Mouse (Mus musculus) bone marrow macrophage, adult 2 months (primary cell): Measurements from ENCODE around the gene 9630041A04Rik.

Experiments
- CTCF ChIP-seq: IDR thresholded peaks from 2 replicates; pipeline ENCODE4 v1.5.1; 2012; ENCODE audit warnings: low read depth, mild to moderate bottlenecking, low read length, moderate library complexity
- POLR2A ChIP-seq: IDR thresholded peaks from 2 replicates; pipeline ENCODE4 v1.6.1; 2012; ENCODE audit warnings: mild to moderate bottlenecking, low read depth, low read length, borderline replicate concordance

- no peak for TF ChIP-seq POLR2A
- no peak for TF ChIP-seq CTCF
Measured at GRCm38 (mm10) chr9:101825626-101826025, 36.0 kb upstream of the 9630041A04Rik start.
